Mouse (Mus musculus): Measurements from ENCODE around the gene Zc3h4.
A peak's percentile ranks its signal among the peaks of the same experiment; 100 is the strongest.

- 0 out of 2 replicates have a peak, but pooled peaks have one; percentile 17 for TF ChIP-seq CTCF (IDR thresholded peaks at IDR 0.05; ENCODE audit: extremely low read depth, insufficient read depth, low read length)
- TF ChIP-seq POLR2A (IDR thresholded peaks at IDR 0.05; ENCODE audit: extremely low read depth, insufficient read depth, low read length) = no peak
Measured at GRCm38 (mm10) chr7:16373719-16374118, 27.0 kb upstream of the Zc3h4 start.

Data from cortical plate, adult 2 months (tissue).